In genomic region chr4:43578376-43579204, GRCm38 (mm10) we compare ENCODE assay signal across 8 mouse cellular contexts. TPM values are rescaled to one million over a fixed set of nuclear protein-coding genes. Genes with fewer than 3 reads are reported as not detected.
A peak's percentile ranks its signal among the peaks of the same experiment; 100 is the strongest.
DNase-seq lines count a peak whose midpoint lies in the region; ATAC-seq and TF ChIP-seq lines count a peak whose summit lies in the region.

Gene Rgp1 (plus strand): TSS chr4:43578715.
Gene Gba2 (minus strand): TSS chr4:43578873.

- H3K4me2 ChIP-seq in lung, embryonic 14.5 days = peak within 1 kb of the TSS; percentile 79

- peak within 1 kb of the TSS; percentile 60 for H3K27ac ChIP-seq in cerebellum, adult 2 months (ENCODE audit: insufficient read depth, low read length)
- peak within 1 kb of the TSS; percentile 86 for H3K27ac ChIP-seq in lung, embryonic 14.5 days (ENCODE audit: low read depth)

- peaks cover 41% of the 10 kb centered on the region for H3K36me3 ChIP-seq in lung, embryonic 14.5 days (ENCODE audit: insufficient read depth)

- peak; percentile 77 for DNase-seq in MEL-GATA-1-ER (ENCODE audit: extremely low read depth, low read depth)
- peak; percentile 91 to 93 for DNase-seq in cerebellum, adult 2 months
- DNase-seq in forelimb bud, embryonic 11.5 days (ENCODE audit: low read depth, low spot score) = peak; percentile 67
- peak; percentile 87 for DNase-seq in heart, postnatal 4 days
- DNase-seq in layer of hippocampus, adult 8-10 months (ENCODE audit: low spot score in 2 of 2) = peak; percentile 76 to 81
- DNase-seq in lung, embryonic 14.5 days = peak; percentile 91
- peak; percentile 86 for DNase-seq in testis, postnatal 14 days (ENCODE audit: low spot score)

- no peak for TF ChIP-seq CTCF in cerebellum, adult 2 months (IDR thresholded peaks at IDR 0.05; ENCODE audit: borderline replicate concordance, insufficient read depth, low read depth, low read length)
- TF ChIP-seq CTCF in lung, embryonic 14.5 days (IDR thresholded peaks at IDR 0.05; ENCODE audit: low read depth) = 0 out of 2 replicates have a peak, but pooled peaks have one; percentile 8

- H3K9ac ChIP-seq in lung, embryonic 14.5 days = peak within 1 kb of the TSS; percentile 77

- peak; percentile 82 for TF ChIP-seq POLR2A in cerebellum, adult 2 months (IDR thresholded peaks at IDR 0.05; ENCODE audit: borderline replicate concordance, insufficient read depth, low read length)

- WGBS in cerebellum, adult 2 months = under 1% methylated on average over 76 of the region's 76 CpGs
- WGBS in lung, embryonic 14.5 days = under 1% methylated on average over 71 of the region's 76 CpGs

- H3K27me3 ChIP-seq in cerebellum, adult 2 months (ENCODE audit: control insufficient read depth, insufficient read depth, low read length) = no peaks in the 10 kb centered on the region
- no peaks in the 10 kb centered on the region for H3K27me3 ChIP-seq in lung, embryonic 14.5 days (ENCODE audit: insufficient read depth, low read length)

- H3K4me3 ChIP-seq in cerebellum, adult 2 months (replicated peaks; ENCODE audit: insufficient read depth, low read depth, low read length) = peak within 1 kb of the TSS; percentile 83
- peak within 1 kb of the TSS; percentile 76 for H3K4me3 ChIP-seq in lung, embryonic 14.5 days (ENCODE audit: low read depth, low read length)

- no peaks in the 10 kb centered on the region for H3K9me3 ChIP-seq in lung, embryonic 14.5 days (ENCODE audit: low read depth, low read length)

- ATAC-seq in lung, embryonic 14.5 days (ENCODE audit: insufficient read depth) = peak; percentile 97
- peak; percentile 83 for ATAC-seq in neutrophil, adult 5-6 weeks (ENCODE audit: extremely low read depth, insufficient number of reproducible peaks, low FRiP score, poor library complexity, severe bottlenecking)

- peaks cover 3% of the 10 kb centered on the region for H3K4me1 ChIP-seq in cerebellum, adult 2 months (ENCODE audit: control insufficient read depth, insufficient read depth, low read length)
- H3K4me1 ChIP-seq in lung, embryonic 14.5 days (ENCODE audit: insufficient read depth) = peaks cover 15% of the 10 kb centered on the region; the same call in 1 of the 2 replicates

RNA-seq across cellular contexts. Expression of gene Rgp1, which starts in this region (rescaled TPM):
- 30.3 and 39.2 TPM in 2 replicates for polyA plus RNA-seq in cerebellum, adult 2 months (2012; rRNA removed)
- total RNA-seq in heart, postnatal 4 days (2021) = 10 to 100 TPM; 38.6 to 39.1 TPM
- 10 to 100 TPM; 46.2 to 69.0 (median 51.0) TPM for total RNA-seq in layer of hippocampus, adult 8-10 months (2022)
- 28.2 and 31.9 TPM in 2 replicates for polyA plus RNA-seq in lung, embryonic 14.5 days (2014; fragmentation: Nextera tagmentation; extraction: Ambion mirVana)
- 21.0 and 23.2 TPM in 2 replicates for total RNA-seq in neutrophil, adult 5-6 weeks (2017)

RNA-seq across cellular contexts. Expression of gene Gba2, which starts in this region (rescaled TPM):
- polyA plus RNA-seq in cerebellum, adult 2 months (2012; rRNA removed) = 79.8 and 80.0 TPM in 2 replicates
- total RNA-seq in heart, postnatal 4 days (2021) = 10 to 100 TPM; 17.7 to 17.8 TPM
- total RNA-seq in layer of hippocampus, adult 8-10 months (2022) = 10 to 100 TPM; 58.7 to 64.7 (median 60.9) TPM
- polyA plus RNA-seq in lung, embryonic 14.5 days (2014; fragmentation: Nextera tagmentation; extraction: Ambion mirVana) = 18.6 and 19.3 TPM in 2 replicates
- 22.2 and 23.2 TPM in 2 replicates for total RNA-seq in neutrophil, adult 5-6 weeks (2017)

Comparison
In these comparisons a context has a peak if more than half of its experiments do, and no peak if none do; other contexts are left out.
1. Peak in every context shown above with its lines: DNase-seq, ATAC-seq, H3K4me3 ChIP-seq and H3K27ac ChIP-seq.